Mouse (Mus musculus) neural tube, embryonic 11.5 days (tissue): ENCODE data around the gene Csrp1. TPM values are rescaled to one million over a fixed set of nuclear protein-coding genes. Genes with fewer than 3 reads are reported as not detected.

Experiments used
- ATAC-seq: fragments of 200-750 bp; cut with Nextera tagmentation; 2 replicates; pipeline ENCODE4 v1.8.0; 2017; ENCODE audit warnings: moderate number of reproducible peaks, mild to moderate bottlenecking, moderate TSS enrichment, moderate library complexity; ENCODE audit not compliant: insufficient read depth, low FRiP score, low TSS enrichment
- DNase-seq: peaks from one replicate; pipeline ENCODE4 v3.0.0-alpha.2; 2015; ENCODE audit warnings: low spot score
- H3K27ac ChIP-seq: fragments of 300-500 bp; sonication (generic); 2 replicates; pipeline ENCODE4 v1.5.1; 2014; ENCODE audit warnings: low read depth, mild to moderate bottlenecking, low read length
- H3K27me3 ChIP-seq: fragments of 300-500 bp; sonication (generic); 2 replicates; pipeline ENCODE4 v1.6.1; 2014; ENCODE audit warnings: mild to moderate bottlenecking, low read length, mixed read lengths; ENCODE audit not compliant: control insufficient read depth, insufficient read depth
- H3K36me3 ChIP-seq: fragments of 300-500 bp; sonication (generic); 2 replicates; pipeline ENCODE4 v1.6.1; 2014; ENCODE audit warnings: mild to moderate bottlenecking, low read length, moderate library complexity, mixed read lengths; ENCODE audit not compliant: control insufficient read depth, insufficient read depth
- H3K4me1 ChIP-seq: fragments of 300-500 bp; sonication (generic); 2 replicates; pipeline ENCODE4 v1.6.1; 2014; ENCODE audit warnings: low read length, mixed read lengths; ENCODE audit not compliant: control insufficient read depth, insufficient read depth
- H3K4me2 ChIP-seq: fragments of 300-500 bp; sonication (generic); 2 replicates; pipeline ENCODE4 v1.6.1; 2014; ENCODE audit warnings: low read depth, mild to moderate bottlenecking, moderate library complexity
- H3K4me3 ChIP-seq: fragments of 300-500 bp; sonication (generic); 2 replicates; pipeline ENCODE4 v1.5.1; 2014; ENCODE audit warnings: low read depth, low read length
- H3K9ac ChIP-seq: fragments of 300-500 bp; sonication (generic); 2 replicates; pipeline ENCODE4 v1.6.1; 2014; ENCODE audit warnings: mild to moderate bottlenecking, low read length
- H3K9me3 ChIP-seq: fragments of 300-500 bp; sonication (generic); 2 replicates; pipeline ENCODE4 v1.6.1; 2016; ENCODE audit warnings: low read length; ENCODE audit not compliant: control insufficient read depth
- WGBS: fragments of 180-500 bp; shearing (Covaris S2); extraction: QIAGEN DNeasy Blood & Tissue Kit; methylation state at CpG from one replicate; pipeline ENCODE4 v1.1.7; 2014; 5-methylcytosine and 5-hydroxymethylcytosine counted together
- polyA plus RNA-seq: library from polyadenylated mRNA; unstranded; fragments of >200 nt; fragmentation: Nextera tagmentation; extraction: Ambion mirVana; gene quantifications from 2 replicates; pipeline ENCODE4 v1.2.1, GENCODE M21; 2014

Gene Csrp1
- polyA plus RNA-seq, 1 experiment from 2014 or later = 47.5 TPM

- DNase-seq (no peak), ATAC-seq (no peak)
- peaks cover 9% of the 10 kb centered on the region; the same call in 1 of the 2 replicates for H3K27me3 ChIP-seq
- WGBS = 11% methylated on average over 6 of the region's 6 CpGs
- peaks cover 12% of the 10 kb centered on the region for H3K4me1 ChIP-seq
- H3K36me3 ChIP-seq = no peaks in the 10 kb centered on the region
- peak overlapping the region; percentile 81 for H3K27ac ChIP-seq
- H3K4me2 ChIP-seq = peak overlapping the region; percentile 98
- H3K4me3 ChIP-seq = peak overlapping the region; percentile 65
- no peak overlapping the region; the same call in 1 of the 2 replicates for H3K9ac ChIP-seq
- no peaks in the 10 kb centered on the region for H3K9me3 ChIP-seq
Observed at GRCm38 (mm10) chr1:135688686-135689085, 31.2 kb upstream of the Csrp1 start.

DNA sequence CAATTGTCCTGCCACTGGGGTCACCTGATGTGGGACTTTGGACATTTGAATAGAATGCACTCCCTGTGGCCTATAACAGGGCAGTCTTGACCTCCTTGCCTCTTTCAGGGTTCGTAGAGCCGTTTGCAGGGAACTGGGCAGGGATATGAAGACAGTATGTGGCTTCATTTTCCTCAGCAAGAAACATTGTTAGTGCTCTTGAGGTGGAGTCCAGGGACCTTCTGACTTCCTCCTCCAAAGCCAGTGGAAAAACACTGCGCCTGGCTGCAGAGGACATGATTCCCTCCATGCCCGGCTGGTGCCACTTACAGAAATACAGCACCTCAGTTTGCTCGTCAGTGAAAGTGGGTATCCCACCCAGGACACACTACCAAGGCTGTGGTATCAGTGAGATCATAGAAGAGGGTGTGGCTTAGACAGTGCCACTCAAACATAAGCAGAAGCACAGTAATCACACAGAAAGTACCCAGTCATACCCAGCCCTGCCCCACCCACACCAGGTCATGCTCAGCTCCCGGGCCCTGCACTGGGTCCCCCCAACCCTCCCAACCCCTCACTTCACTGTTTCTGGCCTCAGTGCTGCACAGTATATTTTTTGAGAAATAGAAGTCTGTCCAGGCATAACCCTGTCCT is 29.0 kb upstream of the Csrp1 start:
- H3K9me3 ChIP-seq = no peaks in the 10 kb centered on the region
- no peaks in the 10 kb centered on the region for H3K36me3 ChIP-seq
- DNase-seq (no peak), ATAC-seq (no peak)
- no peak overlapping the region for H3K27ac ChIP-seq
- H3K4me1 ChIP-seq = peaks cover 12% of the 10 kb centered on the region
- no peak overlapping the region for H3K4me3 ChIP-seq
- H3K4me2 ChIP-seq = no peak overlapping the region
- 78% methylated on average over 6 of the region's 6 CpGs for WGBS
- H3K9ac ChIP-seq = no peak overlapping the region
- H3K27me3 ChIP-seq = peaks cover 7% of the 10 kb centered on the region; the same call in 1 of the 2 replicates

GRCm38 (mm10) chr1:135691417-135691815 is 28.4 kb upstream of the Csrp1 start:
- Histone ChIP-seq H3K27ac (no peak overlapping the region), H3K9me3 (no peaks in the 10 kb centered on the region), H3K27me3 (peaks cover 4% of the 10 kb centered on the region; the same call in 1 of the 2 replicates), H3K4me2 (no peak overlapping the region), H3K9ac (no peak overlapping the region), H3K4me3 (no peak overlapping the region), H3K36me3 (no peaks in the 10 kb centered on the region), H3K4me1 (peaks cover 8% of the 10 kb centered on the region)
- ATAC-seq (no peak), DNase-seq (no peak)
- 54% methylated on average over 10 of the region's 10 CpGs for WGBS

DNA sequence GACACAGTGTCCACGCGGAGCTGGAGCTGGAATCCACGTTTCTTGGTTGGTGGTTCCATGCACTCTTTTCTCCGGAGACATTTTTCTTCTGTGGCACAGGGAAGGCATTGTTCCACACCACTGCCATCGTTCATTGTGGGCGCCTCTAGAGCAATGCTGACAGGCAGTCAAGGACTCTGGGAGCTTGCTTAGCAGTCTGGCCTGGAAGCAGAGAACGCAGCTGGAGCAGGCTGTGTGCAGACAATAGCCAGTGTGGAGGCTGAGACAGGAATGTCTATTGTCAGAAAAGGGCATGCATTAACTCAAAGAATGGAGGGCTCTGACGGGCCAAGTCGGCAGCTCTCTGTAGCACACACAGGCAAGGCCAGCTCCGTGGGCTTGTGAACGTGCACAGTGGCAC is 25.7 kb upstream of the Csrp1 start:
- Histone ChIP-seq H3K27ac (no peak overlapping the region), H3K9me3 (no peaks in the 10 kb centered on the region), H3K27me3 (peaks cover 9% of the 10 kb centered on the region; the same call in 1 of the 2 replicates), H3K9ac (no peak overlapping the region), H3K4me2 (no peak overlapping the region), H3K4me3 (no peak overlapping the region), H3K4me1 (0 out of 2 replicates have a peak, but pooled peaks cover 3% of the 10 kb centered on the region), H3K36me3 (no peaks in the 10 kb centered on the region)
- WGBS = 69% methylated on average over 11 of the region's 11 CpGs
- ATAC-seq (no peak), DNase-seq (no peak)

GRCm38 (mm10) chr1:135697462-135697861 is 22.4 kb upstream of the Csrp1 start:
- Histone ChIP-seq H3K4me2 (no peak overlapping the region), H3K9me3 (no peaks in the 10 kb centered on the region), H3K27me3 (peaks cover 6% of the 10 kb centered on the region; the same call in 1 of the 2 replicates), H3K4me1 (peaks cover 9% of the 10 kb centered on the region; the same call in 1 of the 2 replicates), H3K27ac (no peak overlapping the region), H3K9ac (no peak overlapping the region), H3K4me3 (no peak overlapping the region), H3K36me3 (no peaks in the 10 kb centered on the region)
- DNase-seq (no peak), ATAC-seq (no peak)
- 80% methylated on average over 4 of the region's 4 CpGs for WGBS

GRCm38 (mm10) chr1:135698046-135698445 is 21.8 kb upstream of the Csrp1 start:
- Histone ChIP-seq H3K9ac (no peak overlapping the region), H3K4me1 (peaks cover 9% of the 10 kb centered on the region; the same call in 1 of the 2 replicates), H3K9me3 (no peaks in the 10 kb centered on the region), H3K27me3 (peaks cover 6% of the 10 kb centered on the region; the same call in 1 of the 2 replicates), H3K36me3 (no peaks in the 10 kb centered on the region), H3K4me2 (no peak overlapping the region), H3K27ac (no peak overlapping the region), H3K4me3 (no peak overlapping the region)
- ATAC-seq = no peak
- peak; percentile 28 for DNase-seq
- WGBS = 32% methylated on average over 6 of the region's 6 CpGs

DNA sequence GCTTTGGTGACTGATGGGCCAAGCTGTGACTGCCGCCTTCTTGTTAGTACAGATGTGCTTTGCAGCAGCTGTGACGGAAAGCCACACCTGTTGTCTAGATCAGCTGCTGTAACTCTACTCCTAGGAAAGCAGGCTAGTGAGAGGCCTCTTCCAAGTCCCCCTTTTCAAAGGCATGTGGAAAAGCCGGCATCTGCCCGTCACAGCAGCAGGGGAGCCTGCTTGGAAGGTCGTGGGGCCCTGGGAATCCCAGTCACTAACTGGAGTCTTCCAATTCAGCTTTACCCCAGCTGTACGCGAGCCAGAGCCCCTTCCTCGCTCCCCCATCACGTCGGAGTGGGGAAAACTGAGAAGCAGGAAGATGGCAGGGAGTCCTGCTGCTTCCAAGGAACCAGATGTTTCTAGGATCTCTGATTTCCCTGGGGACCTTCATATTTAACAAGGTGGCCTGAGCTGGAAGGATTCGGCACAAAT is 21.4 kb upstream of the Csrp1 start:
- ATAC-seq = no peak

GRCm38 (mm10) chr1:135698996-135699705 is 20.7 kb upstream of the Csrp1 start:
- H3K27me3 ChIP-seq = peaks cover 6% of the 10 kb centered on the region; the same call in 1 of the 2 replicates
- ATAC-seq = peak; percentile 58; the same call in 1 of the 2 replicates
- peak; percentile 80 for DNase-seq
- H3K4me2 ChIP-seq = peak overlapping the region; percentile 61
- no peak overlapping the region for H3K27ac ChIP-seq
- no peaks in the 10 kb centered on the region for H3K9me3 ChIP-seq
- H3K36me3 ChIP-seq = no peaks in the 10 kb centered on the region
- H3K9ac ChIP-seq = peak overlapping the region; percentile 15; the same call in 1 of the 2 replicates
- 2% methylated on average over 29 of the region's 29 CpGs for WGBS
- peak overlapping the region; percentile 33 for H3K4me3 ChIP-seq
- H3K4me1 ChIP-seq = peaks cover 9% of the 10 kb centered on the region; the same call in 1 of the 2 replicates

More for the DNA sequence above, 21.4 kb upstream of the Csrp1 start:
- H3K4me1 ChIP-seq = peaks cover 9% of the 10 kb centered on the region; the same call in 1 of the 2 replicates
- H3K4me2 ChIP-seq = peak overlapping the region; percentile 61
- peak; percentile 61 for DNase-seq
- H3K36me3 ChIP-seq = no peaks in the 10 kb centered on the region
- peaks cover 6% of the 10 kb centered on the region; the same call in 1 of the 2 replicates for H3K27me3 ChIP-seq
- no peak overlapping the region for H3K9ac ChIP-seq
- H3K9me3 ChIP-seq = no peaks in the 10 kb centered on the region
- no peak overlapping the region; the same call in 1 of the 2 replicates for H3K4me3 ChIP-seq
- no peak overlapping the region for H3K27ac ChIP-seq
- 9% methylated on average over 11 of the region's 11 CpGs for WGBS
